9 mouse cellular contexts compared by ENCODE assay signal in genomic region chr11:117627060-117627562, GRCm38 (mm10). TPM values are rescaled to one million over a fixed set of nuclear protein-coding genes. Genes with fewer than 3 reads are reported as not detected.
DNase-seq lines count a peak whose midpoint lies in the region; ATAC-seq lines count a peak whose summit lies in the region.
"Had no signal": no experiment of that assay in that cellular context is flagged by ENCODE, and none has a peak within 500 bp of the region (broad histone marks: within the 10 kb centered on the region; RNA-seq: fewer than 3 reads in every experiment).

No protein-coding gene starts in this region.

- no peaks in the 10 kb centered on the region for H3K36me3 ChIP-seq in forebrain, embryonic 15.5 days
- H3K36me3 ChIP-seq in neural tube, embryonic 14.5 days (ENCODE audit: control insufficient read depth, insufficient read depth, low read length): no peaks in the 10 kb centered on the region
- H3K36me3 ChIP-seq: heart, embryonic 13.5 days had no signal

- no peaks in the 10 kb centered on the region for H3K27me3 ChIP-seq in forebrain, embryonic 15.5 days
- no peaks in the 10 kb centered on the region for H3K27me3 ChIP-seq in neural tube, embryonic 14.5 days (ENCODE audit: control insufficient read depth, insufficient read depth, low read length)

- H3K9me3 ChIP-seq in forebrain, embryonic 15.5 days: no peaks in the 10 kb centered on the region
- H3K9me3 ChIP-seq in neural tube, embryonic 14.5 days (ENCODE audit: control insufficient read depth, low read length): no peaks in the 10 kb centered on the region
- H3K9me3 ChIP-seq: heart, embryonic 13.5 days had no signal

- 8% methylated on average over 5 of the region's 5 CpGs for WGBS in forebrain, embryonic 15.5 days
- WGBS in neural tube, embryonic 14.5 days: 16% methylated on average over 5 of the region's 5 CpGs

- H3K27ac ChIP-seq in forebrain, embryonic 15.5 days (replicated peaks): peak overlapping the region; percentile 96
- H3K27ac ChIP-seq in neural tube, embryonic 14.5 days (ENCODE audit: low read depth, low read length): peak overlapping the region; percentile 81
- H3K27ac ChIP-seq: heart, embryonic 13.5 days had no signal

- peak; percentile 44; the same call in 1 of the 2 replicates for ATAC-seq in forebrain, embryonic 15.5 days (replicated peaks)
- ATAC-seq in neural tube, embryonic 14.5 days (ENCODE audit: low read depth): peak; percentile 38; the same call in 1 of the 2 replicates

- no peak overlapping the region for H3K4me3 ChIP-seq in forebrain, embryonic 15.5 days
- no peak overlapping the region for H3K4me3 ChIP-seq in neural tube, embryonic 14.5 days (ENCODE audit: low read depth, low read length)
- H3K4me3 ChIP-seq: heart, embryonic 13.5 days had no signal

- DNase-seq in ES-CJ7 (ENCODE audit: low read depth, low spot score) (peak; percentile 72), R1 (ENCODE audit: low read depth, low spot score) (peak; percentile 81)
- no peak for DNase-seq in embryo, embryonic 11 days
- no peak for DNase-seq in spleen, postnatal 10 days (ENCODE audit: low spot score in 2 of 2)
- DNase-seq in heart, adult 9 months (ENCODE audit: low spot score in 2 of 2): no peak

- H3K9ac ChIP-seq in forebrain, embryonic 15.5 days (replicated peaks): peak overlapping the region; percentile 9; the same call in 1 of the 2 replicates
- H3K9ac ChIP-seq in neural tube, embryonic 14.5 days (replicated peaks; ENCODE audit: low read depth, low read length): peak overlapping the region; percentile 28; the same call in 1 of the 2 replicates
- H3K9ac ChIP-seq: heart, embryonic 13.5 days had no signal

- peak overlapping the region; percentile 45 for H3K4me2 ChIP-seq in forebrain, embryonic 15.5 days (replicated peaks)
- no peak overlapping the region; the same call in 1 of the 2 replicates for H3K4me2 ChIP-seq in neural tube, embryonic 14.5 days (ENCODE audit: low read depth, low read length)
- H3K4me2 ChIP-seq: heart, embryonic 13.5 days; liver, embryonic 11.5 days had no signal

- H3K4me1 ChIP-seq in forebrain, embryonic 15.5 days: peaks cover 45% of the 10 kb centered on the region
- peaks cover 27% of the 10 kb centered on the region for H3K4me1 ChIP-seq in neural tube, embryonic 14.5 days (ENCODE audit: control insufficient read depth, insufficient read depth, low read length)

RNA-seq across cellular contexts. Expression of gene Tnrc6c, which starts 27.0 kb away (rescaled TPM):
- polyA plus RNA-seq in forebrain, embryonic 15.5 days (2015; fragmentation: Nextera tagmentation; extraction: Ambion mirVana): 29.2 and 31.0 TPM in 2 replicates
- 30.6 and 32.5 TPM in 2 replicates for polyA plus RNA-seq in neural tube, embryonic 14.5 days (2014; fragmentation: Nextera tagmentation; extraction: Ambion mirVana)

Comparison
In these comparisons a context has a peak if more than half of its experiments do, and no peak if none do; other contexts are left out.
1. DNase-seq: peak in ES-CJ7 (single experiment) and R1 (single experiment); none in embryo, embryonic 11 days (single experiment), spleen, postnatal 10 days (0 of 2) and heart, adult 9 months (0 of 2).